Mouse (Mus musculus) retina, postnatal 7 days (tissue): ENCODE measurements at regions not wholly inside any gene's neighbourhood (a gene's known extent, or its start where the extent isn't known, plus 50 kb on each side); places are given as distances from the start of the nearest gene placed in this dataset.
"Not testable (repeated sequence)": the region's sequence is repeated elsewhere in the genome, so short reads cannot be mapped to it uniquely, and the experiment has no call there.

Experiments
- DNase-seq: peaks from one replicate; pipeline ENCODE4 v3.0.0-alpha.2; 2012; ENCODE audit warnings: low read depth, low spot score

DNA sequence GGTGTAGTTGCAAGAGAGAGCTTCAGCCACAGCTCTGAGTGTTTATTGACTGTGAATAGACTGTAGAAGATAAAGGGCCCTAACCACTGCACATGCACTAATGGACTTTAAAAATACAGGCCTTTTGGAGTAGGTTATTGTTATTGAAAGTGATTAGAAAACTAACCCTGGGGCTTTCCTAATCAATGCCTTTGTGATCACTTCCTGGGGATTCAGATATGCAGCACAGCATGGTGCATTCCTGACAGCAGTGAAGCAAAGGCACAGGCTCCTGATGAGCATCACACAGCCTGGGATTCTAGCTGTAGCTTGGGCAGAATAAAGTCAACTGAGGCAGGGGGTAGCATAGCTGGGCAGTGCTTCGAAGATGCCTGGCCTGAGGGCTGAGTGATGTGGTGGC is 87.3 kb downstream of the Gm11077 start:
- DNase-seq: no peak

- no peak for DNase-seq
Observed at GRCm38 (mm10) chr6:140816831-140817230, 87.7 kb downstream of the Gm11077 start.

GRCm38 (mm10) chr6:140819451-140819878 is 90.4 kb downstream of the Gm11077 start:
- no peak for DNase-seq

DNA sequence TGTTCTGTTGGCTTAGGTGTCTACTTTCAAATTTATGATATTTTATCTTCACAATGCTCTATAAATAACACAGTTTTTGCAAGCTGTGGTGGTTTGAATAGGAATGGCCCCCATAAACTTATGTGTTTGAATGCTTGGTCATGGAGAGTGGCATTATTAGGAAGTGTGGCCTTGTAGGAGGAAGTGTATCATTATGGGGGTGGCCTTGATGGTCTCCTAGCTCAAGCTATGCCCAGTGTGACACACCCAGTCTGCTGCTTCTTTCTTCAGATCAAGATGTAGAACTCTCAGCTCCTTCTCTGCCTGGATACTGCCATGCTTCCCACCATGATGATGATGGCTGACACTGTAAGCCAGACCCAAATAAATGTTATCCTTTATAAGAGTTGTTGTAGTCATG is 97.4 kb downstream of the Gm11077 start:
- no peak for DNase-seq

- DNase-seq: no peak
Observed at GRCm38 (mm10) chr6:140827651-140828050, 98.6 kb downstream of the Gm11077 start.

GRCm38 (mm10) chr6:140843292-140843991 is 114.4 kb downstream of the Gm11077 start:
- no peak for DNase-seq

DNA sequence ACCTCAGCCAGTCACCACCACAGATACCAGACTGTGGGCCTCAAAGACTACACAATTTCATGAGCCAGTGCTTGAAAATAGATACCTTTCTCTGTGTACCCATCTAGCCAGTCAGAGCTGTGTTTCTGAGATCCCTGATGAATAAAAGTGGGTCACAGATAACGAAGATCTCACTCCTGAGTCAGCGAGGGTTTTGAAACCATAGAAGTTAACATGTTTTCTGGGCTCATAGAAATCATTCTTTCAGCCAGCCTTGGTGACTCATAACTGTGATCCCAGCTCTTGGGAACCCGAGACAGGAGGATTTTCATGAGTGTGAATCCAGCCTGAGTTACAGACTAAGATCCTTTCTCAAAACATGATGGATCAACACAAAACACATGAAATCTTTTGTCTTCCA is 118.1 kb downstream of the Gm11077 start:
- DNase-seq: no peak

- DNase-seq: no peak
Observed at GRCm38 (mm10) chr6:140852420-140852819, 123.3 kb downstream of the Gm11077 start.

DNA sequence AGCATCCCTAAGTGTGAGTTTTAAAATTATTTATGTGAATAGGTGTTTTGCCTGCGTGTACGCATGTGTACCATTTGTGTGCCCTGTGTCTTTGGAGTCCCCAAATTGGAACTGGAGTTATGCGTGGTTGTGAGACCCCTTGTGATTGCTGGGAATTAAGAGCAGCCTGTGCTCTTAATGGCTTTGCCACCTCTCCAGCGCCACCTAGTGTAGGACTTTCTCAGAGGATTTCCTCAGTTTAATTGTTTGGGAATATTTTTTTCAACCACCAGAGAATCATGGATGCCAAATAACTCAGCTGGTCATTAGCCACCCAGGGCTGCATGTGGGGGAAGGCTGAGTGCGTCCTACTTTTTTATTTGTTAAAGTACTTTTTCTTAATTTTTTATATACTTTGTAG is 124.4 kb downstream of the Gm11077 start:
- DNase-seq: peak; percentile 51

GRCm38 (mm10) chr6:140854691-140855090 is 125.6 kb downstream of the Gm11077 start:
- DNase-seq: no peak

DNA sequence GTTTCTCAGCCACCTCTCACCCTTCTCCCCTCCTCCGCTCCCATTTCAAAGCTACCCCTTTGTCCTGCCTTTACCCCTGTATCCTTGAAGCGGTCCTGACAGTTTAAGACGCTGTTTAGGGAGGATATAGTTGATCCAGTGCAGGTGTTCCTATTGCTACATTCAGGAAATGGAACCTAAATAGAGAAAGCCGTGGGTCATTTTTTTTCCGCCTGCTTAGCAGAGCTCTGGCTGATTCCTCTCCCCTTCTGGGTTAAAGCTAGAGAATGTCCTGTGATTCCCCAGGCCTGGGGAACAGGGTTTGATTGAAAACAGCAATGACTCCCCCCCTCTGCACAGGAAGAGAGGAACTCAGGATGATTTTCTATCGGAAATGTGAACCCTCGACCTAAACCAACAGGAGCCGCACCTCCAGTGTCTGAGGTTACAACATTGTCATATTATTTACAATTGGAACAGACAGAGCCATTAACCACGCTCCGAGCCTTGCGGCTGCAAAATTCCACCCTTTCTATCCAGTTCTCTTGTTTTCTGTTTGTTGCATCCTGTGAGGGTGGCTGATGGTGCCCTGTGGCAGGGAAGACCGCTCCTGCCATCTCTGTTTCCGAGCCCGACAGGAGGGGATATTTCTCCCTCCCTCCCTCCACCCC is 127.5 kb downstream of the Gm11077 start:
- no peak for DNase-seq

GRCm38 (mm10) chr6:140857118-140857746 is 128.1 kb downstream of the Gm11077 start:
- DNase-seq: no peak

DNA sequence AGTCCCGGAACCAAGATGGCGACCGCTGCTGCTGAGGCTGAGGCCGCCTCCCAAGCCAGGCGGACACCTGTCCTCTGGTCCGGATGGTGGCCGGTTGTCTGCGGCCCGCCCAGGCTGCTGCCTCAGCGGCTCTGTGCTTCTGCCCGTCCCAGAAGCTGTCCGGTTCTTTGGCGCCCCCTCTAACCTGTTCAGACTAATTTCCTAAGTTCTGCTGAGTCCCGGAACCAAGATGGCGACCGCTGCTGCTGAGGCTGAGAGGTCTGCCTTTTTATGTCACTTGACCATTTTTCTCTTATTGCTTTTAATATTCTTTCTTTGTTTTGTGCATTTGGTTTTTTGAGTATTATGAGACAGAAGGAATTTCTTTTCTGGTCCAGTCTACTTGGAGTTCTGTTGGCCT is 140.4 kb downstream of the Gm11077 start:
- DNase-seq: not testable (repeated sequence)

DNA sequence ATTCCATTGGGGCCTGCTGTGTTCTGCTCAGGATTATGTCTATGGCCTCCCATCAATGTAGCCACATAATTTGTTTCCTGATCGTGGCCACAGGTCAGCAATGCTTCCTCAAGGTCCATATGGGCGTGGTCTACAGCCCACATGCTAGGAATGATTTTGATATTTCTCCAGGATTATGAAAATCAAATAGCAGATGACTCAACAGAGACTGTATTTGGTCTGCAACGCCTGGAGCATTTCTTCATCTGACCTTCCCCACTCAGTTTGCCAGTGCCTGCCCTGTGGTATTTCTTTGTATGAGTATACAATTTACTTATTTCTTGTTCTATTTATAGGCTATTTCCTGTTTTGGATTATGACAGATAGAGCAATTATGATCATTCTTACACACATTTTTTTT is 145.7 kb downstream of the Gm11077 start:
- DNase-seq: no peak

DNA sequence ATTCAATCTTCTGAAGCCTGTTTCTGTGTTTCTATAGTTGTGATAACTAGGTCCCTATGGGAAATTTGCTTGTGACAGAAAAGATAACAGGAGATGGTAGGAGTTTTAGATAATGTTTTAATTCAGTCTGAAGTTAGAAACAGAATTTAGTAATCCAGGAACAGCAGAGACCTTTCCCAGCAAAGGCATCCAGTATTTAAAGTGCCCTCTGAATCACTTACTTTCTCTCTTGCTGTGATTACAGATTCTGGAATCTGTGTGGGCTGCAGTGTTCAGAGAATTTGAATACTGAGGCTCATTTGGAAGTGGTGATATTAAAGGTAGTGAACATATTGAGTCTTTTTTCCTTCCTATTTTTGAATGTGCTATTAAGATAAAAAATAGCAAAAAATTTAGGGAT is 154.6 kb downstream of the Gm11077 start:
- no peak for DNase-seq

DNA sequence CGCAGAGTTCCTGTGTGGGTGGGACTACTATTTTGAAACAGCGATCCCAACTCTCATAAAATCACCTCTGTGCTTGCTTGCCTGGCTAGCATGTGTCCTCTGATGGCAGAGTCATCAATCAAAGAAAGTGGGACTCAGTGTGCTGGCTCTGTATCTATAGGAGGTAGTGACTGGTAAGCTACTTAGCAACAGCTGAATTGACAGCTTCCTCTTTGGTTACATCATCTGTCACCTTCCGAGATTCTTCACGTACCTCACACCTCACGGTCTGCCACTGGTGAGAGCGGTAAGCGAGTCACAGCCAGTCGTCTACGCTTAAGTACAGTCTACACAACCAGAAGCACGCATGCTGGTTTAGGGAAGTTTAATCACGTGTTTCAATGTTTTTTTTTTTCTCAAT is 159.5 kb downstream of the Gm11077 start:
- DNase-seq: no peak

- no peak for DNase-seq
Observed at GRCm38 (mm10) chr6:140890060-140890459, 161.0 kb downstream of the Gm11077 start.

DNA sequence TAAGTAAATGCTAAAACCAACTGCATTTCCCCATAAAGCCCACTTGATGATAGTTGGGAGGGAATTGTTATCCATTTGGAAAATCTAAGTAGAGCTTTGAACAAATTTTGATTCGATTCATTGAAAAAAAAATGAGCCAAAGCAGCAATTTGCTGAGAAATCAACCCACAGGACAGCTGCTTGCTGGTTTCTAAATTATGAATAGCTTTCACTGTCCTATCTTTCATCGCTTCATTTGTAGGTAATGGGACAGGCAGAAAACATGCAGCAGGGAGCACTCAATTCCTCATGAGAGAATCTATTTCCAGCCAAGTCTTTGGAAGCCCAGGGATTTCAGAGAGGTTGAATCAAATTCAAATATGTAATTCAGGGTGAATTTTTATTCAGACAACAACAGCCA is 161.5 kb downstream of the Gm11077 start:
- DNase-seq: no peak

- no peak for DNase-seq
Observed at GRCm38 (mm10) chr6:140894467-140894866, 165.4 kb downstream of the Gm11077 start.

- no peak for DNase-seq
Observed at GRCm38 (mm10) chr6:140895441-140895840, 166.4 kb downstream of the Gm11077 start.

GRCm38 (mm10) chr6:140897111-140897510 is 168.0 kb downstream of the Gm11077 start:
- DNase-seq: no peak

- DNase-seq: peak; percentile 25
Observed at GRCm38 (mm10) chr6:140924319-140924981, 195.4 kb downstream of the Gm11077 start.
